Mouse (Mus musculus): ENCODE results near the gene Olfr801. TPM values are rescaled to one million over a fixed set of nuclear protein-coding genes. Genes with fewer than 3 reads are reported as not detected.

The Olfr801 gene
- polyA plus RNA-seq, 1 experiment: not detected

GRCm38 (mm10) chr10:129623251-129623650, 50.4 kb downstream of the Olfr801 start:
- TF ChIP-seq CTCF (IDR thresholded peaks at IDR 0.05; ENCODE audit: borderline replicate concordance, insufficient read depth, low read depth, low read length) (no peak), POLR2A (IDR thresholded peaks at IDR 0.05; ENCODE audit: borderline replicate concordance, insufficient read depth, low read length) (no peak)
- DNase-seq: no peak

GRCm38 (mm10) chr10:129621724-129622123, 51.9 kb downstream of the Olfr801 start:
- WGBS: 9% methylated on average over 1 of the region's 1 CpGs
- Histone ChIP-seq H3K27me3 (ENCODE audit: control insufficient read depth, insufficient read depth, low read length) (no peaks in the 10 kb centered on the region), H3K4me3 (replicated peaks; ENCODE audit: insufficient read depth, low read depth, low read length) (no peak overlapping the region), H3K27ac (ENCODE audit: insufficient read depth, low read length) (no peak overlapping the region), H3K4me1 (ENCODE audit: control insufficient read depth, insufficient read depth, low read length) (no peaks in the 10 kb centered on the region)
- no peak for DNase-seq
- TF ChIP-seq POLR2A (IDR thresholded peaks at IDR 0.05; ENCODE audit: borderline replicate concordance, insufficient read depth, low read length): no peak
- TF ChIP-seq CTCF (IDR thresholded peaks at IDR 0.05; ENCODE audit: borderline replicate concordance, insufficient read depth, low read depth, low read length): no peak

More at GRCm38 (mm10) chr10:129623251-129623650, 50.4 kb downstream of the Olfr801 start:
- Histone ChIP-seq H3K27ac (ENCODE audit: insufficient read depth, low read length) (no peak overlapping the region), H3K27me3 (ENCODE audit: control insufficient read depth, insufficient read depth, low read length) (no peaks in the 10 kb centered on the region), H3K4me1 (ENCODE audit: control insufficient read depth, insufficient read depth, low read length) (no peaks in the 10 kb centered on the region), H3K4me3 (replicated peaks; ENCODE audit: insufficient read depth, low read depth, low read length) (no peak overlapping the region)

Other genes starting within 250 kb of the Olfr801 start
- gene Olfr786, start 246.6 kb downstream of the Olfr801 start, polyA plus RNA-seq (2012; rRNA removed): not detected in 2 replicates
- gene Olfr787, start 212.0 kb downstream of the Olfr801 start, polyA plus RNA-seq (2012; rRNA removed): not detected in 2 replicates
- not detected in 2 replicates for gene Olfr788, start 202.9 kb downstream of the Olfr801 start, polyA plus RNA-seq (2012; rRNA removed)
- gene Olfr789, start 189.1 kb downstream of the Olfr801 start, polyA plus RNA-seq (2012; rRNA removed): not detected in 2 replicates
- not detected in 2 replicates for gene Olfr790, start 175.4 kb downstream of the Olfr801 start, polyA plus RNA-seq (2012; rRNA removed)
- not detected in 2 replicates for gene Olfr791, start 152.1 kb downstream of the Olfr801 start, polyA plus RNA-seq (2012; rRNA removed)
- not detected in 2 replicates for gene Olfr792, start 134.7 kb downstream of the Olfr801 start, polyA plus RNA-seq (2012; rRNA removed)
- gene Olfr794, start 106.2 kb downstream of the Olfr801 start, polyA plus RNA-seq (2012; rRNA removed): not detected in 2 replicates
- not detected in 2 replicates for gene Olfr796, start 61.3 kb downstream of the Olfr801 start, polyA plus RNA-seq (2012; rRNA removed)
- not detected in 2 replicates for gene Olfr798, start 45.9 kb downstream of the Olfr801 start, polyA plus RNA-seq (2012; rRNA removed)
- gene Olfr799, start 36.4 kb downstream of the Olfr801 start, polyA plus RNA-seq (2012; rRNA removed): not detected in 2 replicates
- not detected in 2 replicates for gene Olfr800, start 16.2 kb downstream of the Olfr801 start, polyA plus RNA-seq (2012; rRNA removed)
- gene Olfr802, start 14.3 kb upstream of the Olfr801 start, polyA plus RNA-seq (2012; rRNA removed): not detected in 2 replicates
- not detected in 2 replicates for gene Olfr803, start 20.4 kb upstream of the Olfr801 start, polyA plus RNA-seq (2012; rRNA removed)
- not detected in 2 replicates for gene Olfr804, start 29.3 kb upstream of the Olfr801 start, polyA plus RNA-seq (2012; rRNA removed)
- gene Olfr805, start 55.5 kb upstream of the Olfr801 start, polyA plus RNA-seq (2012; rRNA removed): not detected in 2 replicates
- gene Olfr806, start 68.1 kb upstream of the Olfr801 start, polyA plus RNA-seq (2012; rRNA removed): not detected in 2 replicates
- not detected in 2 replicates for gene Olfr807, start 83.9 kb upstream of the Olfr801 start, polyA plus RNA-seq (2012; rRNA removed)
- not detected in 2 replicates for gene Olfr808, start 91.6 kb upstream of the Olfr801 start, polyA plus RNA-seq (2012; rRNA removed)
- gene Olfr809, start 100.8 kb upstream of the Olfr801 start, polyA plus RNA-seq (2012; rRNA removed): not detected in 2 replicates
- not detected in 2 replicates for gene Olfr810, start 121.1 kb upstream of the Olfr801 start, polyA plus RNA-seq (2012; rRNA removed)
- gene Olfr811, start 130.5 kb upstream of the Olfr801 start, polyA plus RNA-seq (2012; rRNA removed): not detected in 2 replicates
- gene Olfr812, start 172.2 kb upstream of the Olfr801 start, polyA plus RNA-seq (2012; rRNA removed): not detected in 2 replicates
- not detected in 2 replicates for gene Olfr813, start 181.5 kb upstream of the Olfr801 start, polyA plus RNA-seq (2012; rRNA removed)
- not detected in 2 replicates for gene Olfr814, start 206.0 kb upstream of the Olfr801 start, polyA plus RNA-seq (2012; rRNA removed)
- not detected in 2 replicates for gene Olfr815, start 232.0 kb upstream of the Olfr801 start, polyA plus RNA-seq (2012; rRNA removed)
- gene Olfr816, start 241.7 kb upstream of the Olfr801 start, polyA plus RNA-seq (2012; rRNA removed): not detected in 2 replicates